Mouse (Mus musculus) MEL (cell line): ENCODE results near the gene Rom1. TPM values are rescaled to one million over a fixed set of nuclear protein-coding genes. Genes with fewer than 3 reads are reported as not detected.

ENCODE experiments used
- DNase-seq: peaks from one replicate; pipeline ENCODE4 v3.0.0; 2011; ENCODE audit warnings: low read depth, low spot score
- H3K27ac ChIP-seq: 2 replicates; pipeline ENCODE4 v1.5.1; 2012; ENCODE audit warnings: low read depth, mild to moderate bottlenecking, control low read depth, low read length, moderate library complexity; ENCODE audit not compliant: control insufficient read depth
- H3K27me3 ChIP-seq, 2 experiments: fragments of 150-350 bp in 1 of 2; sonication (generic) in 1 of 2; 2 replicates each; pipeline ENCODE4 v1.6.1; 2012; ENCODE audit warnings: low read length in 2 of 2, mild to moderate bottlenecking in 2 of 2, improper control_type of control experiment in 1 of 2, moderate library complexity in 1 of 2; ENCODE audit not compliant: insufficient read depth in 2 of 2, control insufficient read depth in 1 of 2
- H3K36me3 ChIP-seq, 2 experiments: 2 replicates each; pipeline ENCODE4 v1.6.1; 2012 to 2014; ENCODE audit warnings: low read length in 2 of 2, improper control_type of control experiment in 1 of 2, inconsistent platforms in 1 of 2, mild to moderate bottlenecking in 1 of 2; ENCODE audit not compliant: insufficient read depth in 2 of 2, control insufficient read depth in 1 of 2
- H3K4me1 ChIP-seq, 2 experiments: fragments of 150-350 bp in 1 of 2; sonication (generic) in 1 of 2; 2 replicates each; pipeline ENCODE4 v1.6.1; 2012; ENCODE audit warnings: low read length in 2 of 2, improper control_type of control experiment in 1 of 2, mild to moderate bottlenecking in 1 of 2; ENCODE audit not compliant: insufficient read depth in 2 of 2, control insufficient read depth in 1 of 2
- H3K4me3 ChIP-seq, 2 experiments: fragments of 150-350 bp in 1 of 2; sonication (generic) in 1 of 2; 2 replicates each; pipeline ENCODE4 v1.5.1; 2012; ENCODE audit warnings: low read depth in 2 of 2, low read length in 2 of 2, mild to moderate bottlenecking in 2 of 2, moderate library complexity in 2 of 2, control low read depth in 1 of 2, improper control_type of control experiment in 1 of 2; ENCODE audit not compliant: control insufficient read depth in 1 of 2, insufficient read depth in 1 of 2
- H3K79me2 ChIP-seq: 2 replicates; pipeline ENCODE4 v1.6.1; 2012; ENCODE audit warnings: mild to moderate bottlenecking, low read length, moderate library complexity; ENCODE audit not compliant: control insufficient read depth, poor library complexity, insufficient read depth
- H3K9ac ChIP-seq: 2 replicates; pipeline ENCODE4 v1.6.1; 2012; ENCODE audit warnings: low read depth, mild to moderate bottlenecking, control low read depth, low read length, moderate library complexity; ENCODE audit not compliant: control insufficient read depth, poor library complexity, severe bottlenecking
- H3K9me3 ChIP-seq: fragments of 150-350 bp; sonication (generic); replicated peaks from 2 replicates; pipeline ENCODE4 v1.6.1; 2012; ENCODE audit warnings: mild to moderate bottlenecking, low read length, improper control_type of control experiment, moderate library complexity; ENCODE audit not compliant: insufficient read depth
- CHD1 ChIP-seq: IDR thresholded peaks from 2 replicates; pipeline ENCODE4 v1.6.1; 2012; ENCODE audit warnings: low read depth, mild to moderate bottlenecking, inconsistent platforms, low read length, improper control_type of control experiment
- CHD2 ChIP-seq: IDR thresholded peaks from 2 replicates; pipeline ENCODE4 v1.6.1; 2011; ENCODE audit warnings: low read length, improper control_type of control experiment
- ELF1 ChIP-seq: IDR thresholded peaks from 2 replicates; pipeline ENCODE4 v1.6.1; 2014; ENCODE audit warnings: low read depth, mild to moderate bottlenecking, inconsistent platforms, low read length, improper control_type of control experiment, moderate library complexity
- EP300 ChIP-seq, 2 experiments: IDR thresholded peaks; 2 replicates each; pipeline ENCODE4 v1.6.1; 2011; ENCODE audit warnings: improper control_type of control experiment in 2 of 2, low read length in 2 of 2, low read depth in 1 of 2, mild to moderate bottlenecking in 1 of 2
- ETS1 ChIP-seq: IDR thresholded peaks from 2 replicates; pipeline ENCODE4 v1.6.1; 2012; ENCODE audit warnings: low read depth, mild to moderate bottlenecking, inconsistent platforms, low read length, improper control_type of control experiment, moderate library complexity
- JUND ChIP-seq: IDR thresholded peaks from 2 replicates; pipeline ENCODE4 v1.6.1; 2011; ENCODE audit warnings: low read depth, mild to moderate bottlenecking, improper control_type of control experiment, low read length
- KAT2A ChIP-seq: conservative IDR thresholded peaks from 2 replicates; pipeline ENCODE4 v1.6.1; 2012; ENCODE audit warnings: low read depth, low read length, improper control_type of control experiment, inconsistent platforms
- MAFK ChIP-seq: IDR thresholded peaks from 2 replicates; pipeline ENCODE4 v1.6.1; 2011; ENCODE audit warnings: low read depth, mild to moderate bottlenecking, low read length, improper control_type of control experiment, borderline replicate concordance
- MEF2A ChIP-seq: IDR thresholded peaks from 2 replicates; pipeline ENCODE4 v1.6.1; 2014; ENCODE audit warnings: low read depth, mild to moderate bottlenecking, inconsistent platforms, low read length, improper control_type of control experiment; ENCODE audit not compliant: poor library complexity, insufficient replicate concordance, severe bottlenecking; ENCODE audit errors: extremely low read depth
- MXI1 ChIP-seq: IDR thresholded peaks from 2 replicates; pipeline ENCODE4 v1.6.1; 2011; ENCODE audit warnings: mild to moderate bottlenecking, low read depth, low read length, improper control_type of control experiment
- NELFE ChIP-seq: IDR thresholded peaks from 2 replicates; pipeline ENCODE4 v1.6.1; 2011; ENCODE audit warnings: low read depth, low read length, improper control_type of control experiment
- NRF1 ChIP-seq: IDR thresholded peaks from 2 replicates; pipeline ENCODE4 v1.6.1; 2014; ENCODE audit warnings: low read depth, mild to moderate bottlenecking, inconsistent platforms, low read length, improper control_type of control experiment, moderate library complexity; ENCODE audit not compliant: poor library complexity, insufficient read depth, severe bottlenecking
- POLR2AphosphoS5 ChIP-seq: IDR thresholded peaks from 2 replicates; pipeline ENCODE4 v1.6.1; 2012; ENCODE audit warnings: low read depth, borderline replicate concordance, mild to moderate bottlenecking, inconsistent platforms, low read length, moderate library complexity, mixed read lengths
- RAD21 ChIP-seq: IDR thresholded peaks from 2 replicates; pipeline ENCODE4 v1.6.1; 2011; ENCODE audit warnings: mild to moderate bottlenecking, low read depth, low read length, improper control_type of control experiment
- SMC3 ChIP-seq: IDR thresholded peaks from 2 replicates; pipeline ENCODE4 v1.6.1; 2011; ENCODE audit warnings: low read depth, low read length, improper control_type of control experiment
- TAL1 ChIP-seq: IDR thresholded peaks from 2 replicates; pipeline ENCODE4 v1.6.1; 2012; ENCODE audit warnings: mild to moderate bottlenecking, inconsistent platforms, low read length, moderate library complexity, mixed read lengths
- TCF12 ChIP-seq: IDR thresholded peaks from 2 replicates; pipeline ENCODE4 v1.6.1; 2014; ENCODE audit warnings: low read depth, mild to moderate bottlenecking, inconsistent platforms, low read length, improper control_type of control experiment, moderate library complexity
- USF2 ChIP-seq, 2 experiments: IDR thresholded peaks; 2 replicates each; pipeline ENCODE4 v1.6.1; 2011 to 2012; ENCODE audit warnings: improper control_type of control experiment in 2 of 2, low read length in 2 of 2, borderline replicate concordance in 1 of 2, inconsistent platforms in 1 of 2, low read depth in 1 of 2, mild to moderate bottlenecking in 1 of 2; ENCODE audit not compliant: insufficient read depth in 1 of 2
- ZNF384 ChIP-seq: IDR thresholded peaks from 2 replicates; pipeline ENCODE4 v1.6.1; 2012; ENCODE audit warnings: low read depth, mild to moderate bottlenecking, inconsistent platforms, low read length, improper control_type of control experiment
- polyA plus RNA-seq, 2 experiments: library from polyadenylated mRNA; stranded (reverse) in 1 of 2; unstranded in 1 of 2; fragments of >175 nt in 1 of 2; fragments of >200 nt in 1 of 2; gene quantifications; 2 replicates each; pipeline versions ENCODE4 v1.2.1 to v1.2.4; 2012; ENCODE audit warnings: low replicate concordance in 2 of 2, low read depth in 1 of 2; ENCODE audit not compliant: insufficient read length in 2 of 2, insufficient read depth in 1 of 2, missing spikeins in 1 of 2
- total RNA-seq: library from RNA; depleted of rRNA; stranded (reverse); fragments of 300-350 nt; gene quantifications from 2 replicates; pipeline ENCODE4 v1.2.3, GENCODE M21; 2012

Rom1 gene
- total and polyA plus RNA-seq, 3 experiments = 3.1 to 4.1 TPM; not detected in 1

DNA sequence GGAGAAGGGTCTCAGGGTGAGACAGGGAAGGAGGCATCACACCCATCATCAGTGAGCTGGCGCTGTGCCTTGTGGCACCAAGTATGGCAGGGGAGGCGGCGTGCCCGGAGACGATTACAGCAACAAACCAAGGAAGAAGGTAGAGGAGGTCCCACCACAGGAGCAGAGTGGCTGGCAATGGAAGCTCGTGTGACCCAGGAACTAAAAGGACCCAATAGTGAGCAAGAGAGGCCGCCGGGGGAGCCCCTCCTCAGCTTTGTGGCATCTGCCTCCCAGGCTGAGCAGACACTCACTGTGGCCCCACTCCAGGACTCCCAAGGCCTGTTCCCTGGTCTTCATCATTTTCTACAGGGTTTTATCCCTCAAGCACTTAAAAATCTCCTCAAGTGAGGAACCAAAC is 36.6 kb upstream of the Rom1 start:
- Histone ChIP-seq H3K27ac (no peak overlapping the region), H3K9ac (no peak overlapping the region), H3K4me1 (peaks cover 6 to 16% of the 10 kb centered on the region in 2 experiments), H3K27me3 (no peaks in the 10 kb centered on the region), H3K9me3 (no peaks in the 10 kb centered on the region), H3K4me3 (no peak overlapping the region), H3K36me3 (peaks cover 24 to 27% of the 10 kb centered on the region in 2 experiments), H3K79me2 (peaks cover 42% of the 10 kb centered on the region)
- DNase-seq = no peak
- TF ChIP-seq EP300 (IDR thresholded peaks at IDR 0.05; ENCODE audit: low read depth in 1 of 2, low read length in 2 of 2) (no peak), NELFE (no peak), TAL1 (no peak), KAT2A (no peak), SMC3 (no peak), MAFK (no peak), CHD2 (no peak), RAD21 (no peak), NRF1 (no peak), ETS1 (no peak), TCF12 (no peak), USF2 (IDR thresholded peaks at IDR 0.05; ENCODE audit: borderline replicate concordance in 1 of 2, insufficient read depth in 1 of 2, low read depth in 1 of 2, low read length in 2 of 2) (no peak), MEF2A (no peak), JUND (no peak), CHD1 (no peak), POLR2AphosphoS5 (no peak), ZNF384 (no peak)

DNA sequence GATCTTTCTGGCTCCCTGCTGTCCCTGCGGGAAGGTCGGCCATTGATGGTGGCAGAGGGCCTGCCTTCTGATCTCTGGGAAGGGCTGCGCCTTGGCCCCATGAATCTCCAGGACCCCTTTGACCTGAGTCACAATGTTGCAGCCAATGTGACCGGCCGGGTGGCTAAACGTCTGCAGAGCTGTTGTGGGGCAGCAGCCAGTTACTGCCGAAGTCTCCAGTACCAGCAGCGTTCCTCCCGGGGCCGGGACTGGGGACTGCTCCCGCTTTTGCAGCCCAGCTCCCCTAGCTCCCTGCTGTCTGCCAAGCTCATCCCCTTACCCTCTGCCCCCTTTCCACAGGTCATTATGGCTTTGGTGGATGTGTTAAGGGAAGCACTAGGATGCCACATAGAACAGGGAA is 35.9 kb upstream of the Rom1 start:
- Histone ChIP-seq H3K4me1 (peaks cover 5 to 10% of the 10 kb centered on the region in 2 experiments), H3K9ac (no peak overlapping the region), H3K4me3 (no peak overlapping the region), H3K9me3 (no peaks in the 10 kb centered on the region), H3K27ac (no peak overlapping the region), H3K36me3 (peaks cover 17 to 23% of the 10 kb centered on the region in 2 experiments), H3K27me3 (no peaks in the 10 kb centered on the region), H3K79me2 (peaks cover 39% of the 10 kb centered on the region)
- no peak for DNase-seq
- TF ChIP-seq ETS1 (no peak), CHD1 (no peak), MXI1 (no peak), MEF2A (no peak), ELF1 (no peak)
